Mouse (Mus musculus) CD4-positive helper T cell, adult 2 months (primary cell): ENCODE data around the gene Olfr1251.
"Not testable (repeated sequence)": the region's sequence is repeated elsewhere in the genome, so short reads cannot be mapped to it uniquely, and the experiment has no call there.

Source experiments
- DNase-seq: peaks from one replicate; pipeline ENCODE4 v3.0.0-alpha.2; 2012; ENCODE audit warnings: low read depth, missing footprints, low spot score

Olfr1251 gene

GRCm38 (mm10) chr2:89671836-89672235 lies at the start of gene Olfr1251:
TSS of gene Olfr1251 (minus strand) at chr2:89671936.
- no peak for DNase-seq

DNA sequence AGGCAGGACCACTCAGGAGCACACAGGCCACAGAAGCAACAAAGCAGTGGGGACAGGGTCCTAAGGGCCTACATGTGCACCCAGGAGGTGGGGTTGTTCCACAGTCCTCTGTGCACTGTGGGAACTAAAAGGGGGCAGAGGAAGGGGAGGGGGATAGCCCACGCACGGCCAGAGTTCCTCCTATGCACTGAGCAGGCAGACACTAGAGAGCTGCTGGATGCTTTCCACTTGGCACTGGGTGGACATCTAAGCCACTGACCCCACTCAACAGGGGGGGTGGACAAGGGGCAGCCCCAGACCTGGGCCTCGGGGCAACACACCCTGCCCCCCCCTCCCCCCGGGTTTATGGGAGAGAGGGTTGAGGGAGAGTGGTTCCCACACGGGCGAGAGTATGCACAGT lies 20.2 kb upstream of the Olfr1251 start:
- DNase-seq, result no peak

- no peak for DNase-seq
Observed at GRCm38 (mm10) chr2:89661367-89661766, 10.4 kb downstream of the Olfr1251 start, which contains the start of gene Olfr1250. TSS of gene Olfr1250 (minus strand) at chr2:89661467.

GRCm38 (mm10) chr2:89634883-89635282 lies 36.9 kb downstream of the Olfr1251 start, which contains the start of gene Olfr1249:
TSS of gene Olfr1249 (minus strand) at chr2:89634983.
- DNase-seq, result no peak

GRCm38 (mm10) chr2:89618145-89618544 lies 53.6 kb downstream of the Olfr1251 start, which contains the start of gene Olfr1248:
TSS of gene Olfr1248 (minus strand) at chr2:89618245.
- not testable (repeated sequence) for DNase-seq
